Mouse (Mus musculus) embryo, embryonic 11.5 days (tissue): ENCODE data around the gene Alb.

Experiments used
- DNase-seq: peaks from one replicate; pipeline ENCODE4 v3.0.0-alpha.2; 2012; ENCODE audit warnings: low read depth, low spot score

Alb gene

GRCm38 (mm10) chr5:90460619-90461018 is at the start of gene Alb:
Gene Alb (plus strand): TSS chr5:90460897.
- no peak for DNase-seq

GRCm38 (mm10) chr5:90414142-90414924 is 46.4 kb upstream of the Alb start:
- no peak for DNase-seq

- DNase-seq = no peak
These were observed 45.8 kb upstream of the Alb start for GRCm38 (mm10) chr5:90414925-90415295.

- DNase-seq = no peak
These were observed 36.1 kb upstream of the Alb start for GRCm38 (mm10) chr5:90424625-90425024.

- no peak for DNase-seq
These were observed 35.5 kb upstream of the Alb start for GRCm38 (mm10) chr5:90425191-90425590.

- DNase-seq = no peak
These were observed 29.6 kb upstream of the Alb start for GRCm38 (mm10) chr5:90431053-90431452.

GRCm38 (mm10) chr5:90439157-90439556 is 21.5 kb upstream of the Alb start:
- no peak for DNase-seq

GRCm38 (mm10) chr5:90447577-90447976 is 13.1 kb upstream of the Alb start:
- DNase-seq = no peak

- DNase-seq = no peak
These were observed 10.7 kb upstream of the Alb start for GRCm38 (mm10) chr5:90449961-90450360.

GRCm38 (mm10) chr5:90452711-90453110 is 8.0 kb upstream of the Alb start:
- DNase-seq = no peak

- DNase-seq = no peak
These were observed 3.5 kb upstream of the Alb start for GRCm38 (mm10) chr5:90457241-90457640.

GRCm38 (mm10) chr5:90458727-90459126 is 2.0 kb upstream of the Alb start:
- DNase-seq = no peak

GRCm38 (mm10) chr5:90466806-90467205 is 6.1 kb downstream of the Alb start:
- DNase-seq = no peak

GRCm38 (mm10) chr5:90467245-90467644 is 6.5 kb downstream of the Alb start:
- peak; percentile 35 for DNase-seq

GRCm38 (mm10) chr5:90470836-90471235 is 10.1 kb downstream of the Alb start:
- no peak for DNase-seq

GRCm38 (mm10) chr5:90473902-90474301 is 13.2 kb downstream of the Alb start:
- DNase-seq = no peak

- no peak for DNase-seq
These were observed 13.7 kb downstream of the Alb start for GRCm38 (mm10) chr5:90474369-90474768.

- no peak for DNase-seq
These were observed 16.0 kb downstream of the Alb start for GRCm38 (mm10) chr5:90476741-90477140.

GRCm38 (mm10) chr5:90477308-90478140 is 16.8 kb downstream of the Alb start:
- no peak for DNase-seq

- DNase-seq = no peak
These were observed 18.2 kb downstream of the Alb start for GRCm38 (mm10) chr5:90478886-90479285.

GRCm38 (mm10) chr5:90485597-90485996 is 24.9 kb downstream of the Alb start:
- no peak for DNase-seq

- DNase-seq = no peak
These were observed 27.6 kb downstream of the Alb start for GRCm38 (mm10) chr5:90488323-90488722.

GRCm38 (mm10) chr5:90490518-90490917 is 29.8 kb downstream of the Alb start, which contains the start of gene Afp:
Gene Afp (plus strand): TSS chr5:90490737.
- DNase-seq = no peak
